Mouse (Mus musculus) heart, adult 9 months (tissue): Measurements from ENCODE around the gene Col5a1.
A peak's percentile ranks its signal among the peaks of the same experiment; 100 is the strongest.

Source experiments
- DNase-seq, 2 experiments: peaks; one replicate each; pipeline ENCODE4 v3.0.0; 2022; ENCODE audit warnings: low spot score in 2 of 2

The Col5a1 gene

DNA sequence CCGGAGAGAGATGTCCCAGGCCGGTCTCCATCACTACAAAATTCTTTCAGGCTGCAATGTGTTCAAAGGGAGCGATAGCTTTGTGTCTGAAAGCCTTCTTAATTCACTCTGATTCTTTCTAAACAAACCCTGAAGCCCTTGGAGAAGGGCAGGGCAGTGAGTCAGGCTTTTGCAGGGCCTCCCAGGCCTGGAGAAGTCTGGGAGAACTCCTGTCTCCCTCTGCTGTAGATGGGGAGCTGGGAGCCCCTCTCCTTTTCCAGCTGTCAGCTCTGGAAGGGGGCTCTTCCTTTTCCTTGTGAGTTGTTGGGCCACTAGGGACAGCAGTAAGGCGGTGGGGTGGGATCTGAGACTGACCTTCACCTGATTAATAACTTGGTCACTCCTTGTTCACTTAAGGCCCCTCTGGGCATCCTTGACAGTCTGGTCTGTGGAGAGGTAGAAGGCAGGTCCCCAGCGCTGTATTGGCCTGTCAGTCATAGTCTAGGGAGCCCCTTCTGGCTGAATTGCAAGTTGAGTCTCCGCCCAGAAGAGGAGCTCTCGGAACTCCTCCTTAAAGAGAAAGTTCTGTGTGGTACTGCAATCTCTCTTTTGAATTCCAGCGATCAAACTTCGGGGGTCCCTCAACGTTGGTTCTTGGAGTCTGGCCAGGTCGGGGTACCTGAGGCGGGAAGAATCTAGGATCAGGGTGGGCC is 623 bp upstream of the Col5a1 start:
- peak in 1 of 2 experiments; percentile 72 for DNase-seq

DNA sequence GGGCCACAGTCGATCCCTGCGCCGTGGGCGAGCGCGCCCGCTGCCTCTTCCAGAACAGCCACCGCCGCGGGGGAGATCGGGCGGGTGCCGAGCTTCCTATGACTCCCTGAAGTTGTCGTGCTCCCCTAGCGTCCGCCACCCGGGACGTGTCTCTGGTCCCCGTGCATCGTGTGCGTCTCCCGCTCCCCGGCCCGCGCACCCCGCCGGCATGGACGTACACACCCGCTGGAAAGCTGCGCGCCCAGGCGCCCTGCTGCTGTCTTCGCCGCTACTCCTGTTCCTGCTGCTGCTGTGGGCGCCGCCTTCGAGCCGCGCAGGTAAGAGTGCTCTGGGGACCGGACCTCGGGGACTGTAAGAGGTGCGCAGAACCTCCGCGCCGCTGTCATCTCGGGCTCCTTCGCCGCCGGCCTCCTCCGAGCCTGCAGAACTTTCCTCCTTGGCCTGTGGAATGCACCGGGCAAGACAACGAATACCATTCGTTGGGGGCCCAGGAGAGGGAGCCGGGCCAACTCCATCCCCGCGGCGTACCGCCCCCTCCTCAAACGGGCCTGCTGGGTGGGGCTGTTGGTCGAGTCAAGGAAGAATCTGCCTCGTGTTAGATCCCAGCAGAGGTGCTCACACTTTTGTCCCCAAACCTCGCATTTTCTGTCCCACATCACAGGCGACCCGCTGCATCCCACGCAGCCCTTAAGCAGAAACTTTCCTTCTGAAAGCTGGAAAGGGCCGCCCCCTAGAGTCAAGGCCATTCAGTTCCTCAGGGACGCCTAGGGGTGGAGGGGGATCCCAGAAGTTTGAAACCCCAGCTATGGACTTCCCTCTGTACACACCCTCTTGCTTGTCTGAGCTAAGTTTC is 609 bp downstream of the Col5a1 start:
- peak; percentile 54 to 59 for DNase-seq

DNA sequence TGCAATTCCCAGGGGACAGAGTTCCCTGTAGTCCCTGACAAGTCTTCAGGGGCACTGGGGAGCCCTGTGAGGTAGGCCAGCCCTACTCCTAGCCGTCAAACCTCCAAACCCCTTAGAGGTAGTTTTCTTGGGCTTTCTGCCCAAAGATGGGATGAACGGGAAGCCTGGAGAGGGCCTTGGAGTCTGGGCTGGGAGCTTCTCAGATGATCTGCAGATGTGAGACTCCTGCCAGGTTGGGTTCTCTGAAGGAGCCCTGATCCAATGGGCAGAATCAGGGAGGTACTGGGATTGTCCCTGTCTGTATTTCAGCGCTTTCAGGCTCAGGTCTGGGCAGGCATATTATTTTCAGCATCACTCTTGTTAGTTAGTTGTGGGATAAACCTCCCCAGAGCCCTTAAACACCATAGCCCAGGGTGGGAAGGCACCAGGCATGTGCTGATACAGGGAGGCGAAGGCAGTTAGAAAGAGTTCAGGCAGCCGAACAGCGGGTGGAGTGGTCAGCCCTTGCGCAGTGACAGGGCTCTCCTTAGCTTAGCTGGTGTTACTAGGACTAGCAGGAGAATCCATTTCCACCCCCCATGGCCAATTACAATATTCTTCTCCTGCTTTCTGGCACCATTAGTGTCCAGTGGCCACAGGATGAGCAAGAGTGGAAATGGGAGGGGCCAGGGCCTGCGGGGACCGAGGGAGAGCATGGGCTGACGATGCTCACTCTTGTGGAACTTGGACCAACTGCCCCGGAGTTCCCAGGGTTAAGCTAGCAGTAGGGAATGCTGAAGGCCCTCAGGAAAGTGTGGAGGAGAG is 1.4 kb downstream of the Col5a1 start:
- peak in 1 of 2 experiments; percentile 51 for DNase-seq

DNA sequence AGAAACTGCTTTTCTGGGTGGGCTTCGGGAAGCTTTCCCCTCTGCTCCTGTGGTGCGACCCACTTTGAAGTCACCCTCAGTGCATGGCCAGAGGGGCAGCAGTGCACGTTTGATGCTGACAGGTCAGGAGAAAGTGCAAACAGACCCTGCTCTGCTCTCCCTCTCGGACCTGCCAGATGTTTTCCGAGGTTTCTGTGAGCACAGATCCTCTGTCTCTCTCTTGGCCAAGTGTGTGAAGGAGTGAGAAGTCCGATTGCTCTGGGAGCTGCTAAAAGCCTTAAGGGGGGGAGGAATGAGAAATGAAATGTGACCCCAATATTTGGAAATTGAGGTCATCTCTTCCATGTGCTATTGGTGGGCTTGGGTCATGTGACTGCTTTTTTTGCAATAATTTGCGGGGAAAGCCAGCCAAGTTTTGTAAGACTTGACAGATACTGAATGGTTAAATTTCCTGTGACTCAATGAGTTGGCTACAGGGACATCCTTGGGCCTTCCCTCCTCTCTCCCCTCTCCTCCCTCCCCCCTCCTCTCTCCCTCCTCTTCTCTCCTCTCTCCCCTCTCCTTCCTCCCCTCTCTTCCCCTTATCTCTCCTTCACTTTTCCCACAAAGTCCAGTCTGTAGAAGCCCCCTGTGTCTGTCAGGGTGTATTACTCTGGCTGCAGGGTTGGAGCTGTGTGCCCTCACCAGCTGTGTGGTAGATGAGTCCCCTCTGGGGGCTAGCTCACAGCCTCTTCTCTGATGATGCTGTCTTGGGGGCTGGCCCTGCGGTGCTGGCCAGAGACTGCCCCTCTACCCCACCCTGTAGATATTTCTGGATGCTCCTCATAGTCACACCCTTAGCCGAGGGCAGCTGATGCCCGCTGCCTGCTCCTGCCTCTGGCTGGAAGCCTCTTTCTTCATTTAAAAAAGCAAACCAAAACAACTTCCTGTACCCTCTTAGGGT is 2.6 kb downstream of the Col5a1 start:
- DNase-seq = peak; percentile 67 to 82

DNA sequence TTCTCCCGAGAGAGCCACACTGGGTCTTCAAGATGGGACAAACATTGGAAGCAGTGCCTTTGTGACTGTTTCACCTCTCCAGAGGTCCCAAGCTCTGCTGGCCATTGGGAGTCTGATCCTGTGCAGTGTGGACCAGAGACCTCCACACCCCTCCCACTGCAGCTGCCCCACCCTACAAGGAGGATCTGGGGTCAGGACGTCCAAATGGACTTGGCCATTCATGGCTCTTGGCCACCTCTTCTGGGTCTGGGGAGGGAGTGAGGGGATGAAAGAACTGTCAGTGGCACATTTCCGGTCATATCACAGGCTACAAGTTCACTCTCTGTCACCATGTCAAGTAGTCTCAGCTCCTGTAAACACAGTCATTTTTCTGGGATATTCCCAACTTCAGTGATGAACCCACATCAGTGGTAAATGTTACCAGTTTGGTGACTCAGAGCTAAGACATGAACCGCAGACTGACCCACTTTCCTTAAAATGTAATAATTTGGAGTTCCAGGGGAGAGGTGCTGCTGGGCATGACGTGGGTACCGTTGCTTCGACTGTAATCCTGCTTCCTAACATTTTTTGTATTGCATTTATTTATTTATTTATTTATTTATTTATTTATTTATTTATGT is 5.8 kb downstream of the Col5a1 start:
- no peak for DNase-seq

DNA sequence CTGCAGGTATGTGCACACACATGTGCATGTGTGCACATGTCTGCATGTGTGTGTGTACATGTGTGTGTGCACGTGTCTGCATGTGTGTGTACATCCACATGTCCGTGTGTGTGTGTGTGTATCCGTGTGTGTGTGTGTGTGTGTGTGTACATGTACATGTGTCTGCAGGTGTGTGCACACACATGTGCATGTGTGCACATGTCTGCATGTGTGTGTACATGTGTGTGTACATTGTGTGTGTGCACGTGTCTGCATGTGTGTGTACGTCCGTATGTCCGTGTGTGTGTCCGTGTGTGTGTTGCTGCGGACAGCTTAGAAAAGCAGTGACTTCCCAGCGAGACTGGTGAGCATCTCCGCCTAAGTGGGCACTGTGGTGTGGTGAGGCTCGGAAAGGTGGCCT is 6.8 kb downstream of the Col5a1 start:
- no peak for DNase-seq

DNA sequence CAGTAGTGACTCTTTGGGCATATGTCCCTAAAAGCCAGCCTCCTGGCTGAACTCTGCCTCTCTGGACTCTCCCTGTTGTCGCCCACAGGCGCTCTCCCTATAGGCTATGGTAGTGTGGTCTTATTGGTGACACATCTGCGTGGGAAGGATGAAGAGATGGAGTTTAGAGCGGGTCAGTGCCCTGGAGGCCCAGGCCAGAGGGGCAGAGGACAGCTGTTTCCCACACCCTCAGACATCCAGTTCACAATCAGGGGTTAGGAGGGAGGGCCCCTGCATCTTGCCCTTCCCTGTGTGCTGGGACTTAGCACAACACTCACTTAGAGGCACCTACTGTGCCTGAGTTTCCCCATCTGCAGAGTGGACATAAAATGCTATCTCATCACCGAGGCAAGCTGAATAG is 8.8 kb downstream of the Col5a1 start:
- DNase-seq = no peak

DNA sequence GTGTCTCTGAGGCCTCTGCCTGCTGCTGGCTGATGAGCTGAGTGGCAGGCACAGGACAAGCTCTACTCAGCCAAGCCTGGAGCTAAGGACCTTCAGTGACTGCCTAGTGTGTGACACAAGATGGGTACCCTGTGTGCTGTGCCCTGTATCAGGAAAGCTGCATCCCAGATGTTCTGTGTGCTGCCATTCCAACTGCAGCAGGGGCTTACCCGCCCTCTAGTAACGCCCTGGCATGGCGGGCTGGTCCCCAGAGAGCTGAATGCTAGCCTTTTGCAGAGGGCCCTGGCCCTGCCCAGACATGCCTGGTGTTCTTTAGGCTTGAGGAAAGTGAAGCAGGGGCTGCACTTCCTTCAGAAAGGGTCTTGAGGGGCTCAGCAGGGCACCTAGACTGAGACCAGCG is 9.4 kb downstream of the Col5a1 start:
- DNase-seq = no peak

DNA sequence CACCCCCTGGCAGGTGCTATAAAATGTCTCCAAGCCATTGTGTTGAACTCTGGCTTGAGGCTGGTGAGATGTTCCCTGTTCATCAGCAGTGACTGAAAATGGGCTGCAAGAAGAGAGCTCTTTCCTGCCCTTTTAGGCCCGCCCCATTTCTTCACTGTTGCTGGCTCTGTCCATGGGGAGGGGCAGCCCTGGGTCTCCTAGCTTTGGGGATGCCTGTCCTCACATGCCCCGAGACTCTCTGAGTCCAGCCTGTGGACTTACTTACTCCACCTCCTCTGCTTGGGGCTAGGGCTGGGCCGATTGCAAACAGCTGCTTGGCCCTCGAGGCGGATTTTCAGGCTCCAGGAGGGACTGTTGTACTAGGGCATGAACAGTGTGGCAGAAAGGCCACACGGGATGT is 10.9 kb downstream of the Col5a1 start:
- peak; percentile 77 to 79 for DNase-seq

DNA sequence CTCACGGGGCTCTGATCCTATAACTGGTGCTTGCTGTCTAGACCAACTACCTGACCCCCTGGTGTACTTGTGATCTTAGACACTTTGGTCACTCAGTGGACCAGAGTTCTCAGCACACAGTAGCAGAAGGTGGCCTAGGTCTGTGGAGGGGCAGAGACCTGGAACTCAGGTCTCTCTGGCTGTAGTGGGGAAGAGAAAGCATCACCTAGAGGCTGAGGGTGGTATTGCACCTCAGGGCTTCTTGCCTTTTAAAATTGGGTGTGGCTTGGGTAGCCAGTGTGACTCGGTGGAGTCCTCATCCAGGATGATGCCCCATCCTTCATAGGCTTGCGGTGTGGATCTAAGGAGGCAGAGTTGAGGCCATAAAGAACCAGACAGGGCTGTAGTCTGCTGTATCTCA is 13.7 kb downstream of the Col5a1 start:
- DNase-seq = peak in 1 of 2 experiments; percentile 45

DNA sequence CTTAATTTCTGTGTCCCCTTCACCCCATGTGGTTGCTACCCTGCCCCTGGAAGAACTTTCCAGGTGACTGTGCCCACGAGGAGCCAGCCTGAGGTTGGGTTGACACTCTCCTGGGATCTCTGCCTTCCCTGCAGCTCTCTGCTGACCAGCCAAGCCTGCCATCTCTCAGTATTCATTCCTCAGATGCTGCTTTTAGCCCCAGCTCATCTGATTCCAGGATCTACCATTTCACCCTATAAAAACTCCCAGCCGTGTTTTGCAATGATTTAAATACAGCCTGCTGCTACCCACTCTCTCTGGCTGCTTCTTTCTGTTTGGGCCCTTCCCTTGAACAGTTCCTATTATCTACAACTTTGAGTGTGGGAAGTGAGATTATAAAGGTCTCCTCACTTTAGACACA is 14.9 kb downstream of the Col5a1 start:
- no peak for DNase-seq

DNA sequence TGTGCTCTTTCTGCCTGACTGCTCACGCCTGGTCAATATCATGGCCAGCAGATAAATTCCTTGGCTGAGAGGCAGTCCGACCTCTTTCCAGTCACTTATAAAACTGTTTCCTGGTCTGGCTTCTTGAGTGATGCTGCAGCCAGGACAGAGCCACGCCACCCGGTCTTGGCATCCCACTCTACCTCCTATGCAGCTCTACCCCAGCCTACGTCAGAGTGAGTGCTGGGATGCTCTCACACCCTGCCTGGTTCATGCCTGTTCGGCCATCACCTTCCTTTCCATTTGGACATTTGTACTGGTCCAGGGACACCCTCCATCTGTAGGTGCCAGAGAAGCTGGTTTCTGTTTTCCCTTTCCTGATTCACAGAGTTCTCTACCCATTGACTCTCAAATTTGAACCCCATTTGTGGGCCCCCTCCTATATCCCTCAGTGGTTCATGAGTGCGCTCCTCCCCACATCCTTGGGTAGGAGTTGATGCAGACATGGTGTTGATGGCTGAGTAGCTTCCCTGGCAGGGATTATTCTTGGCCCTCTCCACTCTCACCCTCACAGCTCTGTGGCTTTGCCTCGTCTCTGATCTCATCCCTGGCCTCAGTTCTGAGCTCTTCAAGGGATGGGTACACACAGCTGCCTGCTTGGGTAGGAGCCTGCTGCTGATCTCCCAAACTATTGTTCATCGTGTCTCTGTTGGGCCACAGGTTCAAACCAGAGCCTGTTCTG is 15.5 kb downstream of the Col5a1 start:
- no peak for DNase-seq

DNA sequence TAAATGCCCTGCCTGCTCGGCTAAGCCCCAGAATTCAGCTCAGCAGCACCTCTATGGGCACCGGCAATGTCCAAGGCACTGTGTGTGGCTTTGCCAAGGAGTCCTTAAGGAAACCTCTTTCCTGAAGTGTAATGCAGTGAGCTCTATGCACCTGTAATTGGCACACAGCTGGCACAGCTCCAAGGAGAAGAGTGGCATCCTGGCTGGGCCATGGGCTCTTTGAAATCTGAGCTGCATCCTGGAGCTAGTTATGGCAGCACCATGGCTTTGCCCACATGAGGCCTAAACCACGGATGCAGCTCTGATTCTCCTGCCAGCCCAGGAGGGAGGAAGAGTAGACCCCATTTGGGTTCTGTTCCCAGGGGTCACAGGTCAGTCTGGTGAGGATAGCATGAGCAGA is 16.1 kb downstream of the Col5a1 start:
- DNase-seq = no peak

DNA sequence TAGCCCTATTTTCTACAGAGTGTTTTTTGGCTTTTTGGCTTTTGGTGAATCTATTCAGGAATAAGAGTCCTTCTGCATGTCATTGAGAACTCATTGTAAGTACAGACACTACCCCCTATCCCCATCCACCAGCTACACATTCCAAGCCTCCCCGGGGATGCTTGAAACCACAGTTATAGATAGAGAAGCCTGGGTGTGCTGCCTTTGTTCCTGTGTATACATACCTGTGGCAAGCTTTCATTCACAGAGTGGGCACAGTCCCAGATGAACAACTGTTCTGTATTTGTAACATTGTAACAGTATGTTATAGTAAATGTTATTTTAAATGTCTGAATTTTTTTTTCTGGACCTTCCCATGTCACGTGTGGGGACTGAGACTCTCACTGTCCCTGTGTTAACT is 19.2 kb downstream of the Col5a1 start:
- DNase-seq = no peak

DNA sequence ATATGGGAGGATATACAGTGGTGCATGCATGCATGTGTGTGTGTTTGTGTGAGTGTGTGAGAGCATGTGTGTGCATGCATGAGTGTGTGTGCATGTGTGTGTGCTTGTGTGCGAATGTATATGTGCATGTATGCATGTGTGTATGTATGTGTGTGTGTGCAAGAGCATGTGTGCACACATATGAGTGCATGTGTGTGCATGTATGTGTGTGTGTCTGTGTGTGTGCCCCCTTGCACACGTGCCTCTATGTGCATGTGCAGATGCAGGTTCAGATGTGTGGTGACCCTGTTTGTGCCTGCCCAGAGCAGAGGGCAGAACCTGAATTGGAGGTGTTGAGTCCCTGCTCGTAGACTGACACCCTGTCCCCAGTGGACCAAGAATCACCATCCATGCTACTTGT is 24.3 kb downstream of the Col5a1 start:
- DNase-seq = no peak

DNA sequence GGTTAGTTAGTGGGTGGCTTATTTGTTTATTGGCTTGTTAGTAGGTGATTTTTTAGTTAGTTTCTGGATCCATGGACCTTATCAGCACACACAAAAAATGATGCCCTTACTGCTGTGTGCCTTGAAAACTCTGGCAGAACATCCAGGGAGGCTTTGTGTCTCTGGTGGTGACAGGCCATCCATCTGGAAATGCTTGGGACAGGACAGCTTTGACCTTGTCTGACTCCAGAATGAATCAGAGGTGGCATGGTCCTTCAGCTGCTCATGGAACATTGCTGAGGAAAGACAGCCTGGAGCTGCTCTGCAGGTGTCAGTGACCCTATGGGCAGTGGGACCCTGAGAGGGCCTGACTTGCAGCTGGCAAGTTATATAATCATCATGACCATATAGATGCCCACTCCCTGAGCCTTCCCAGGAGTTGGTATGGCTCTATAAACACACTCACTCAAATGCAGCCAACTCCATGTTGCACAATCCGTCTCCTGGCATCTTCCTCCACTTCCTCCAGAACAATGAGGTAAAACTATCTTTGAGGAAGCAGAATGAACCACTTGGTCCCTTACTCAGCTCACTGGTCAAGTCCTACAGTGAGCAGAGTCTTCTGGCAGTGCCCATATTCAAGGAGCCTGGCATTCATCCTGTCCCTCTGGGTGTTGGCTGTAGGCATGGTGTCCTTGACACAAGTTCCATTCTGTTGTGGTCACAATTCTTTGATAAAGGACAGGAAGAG is 26.5 kb downstream of the Col5a1 start:
- no peak for DNase-seq

DNA sequence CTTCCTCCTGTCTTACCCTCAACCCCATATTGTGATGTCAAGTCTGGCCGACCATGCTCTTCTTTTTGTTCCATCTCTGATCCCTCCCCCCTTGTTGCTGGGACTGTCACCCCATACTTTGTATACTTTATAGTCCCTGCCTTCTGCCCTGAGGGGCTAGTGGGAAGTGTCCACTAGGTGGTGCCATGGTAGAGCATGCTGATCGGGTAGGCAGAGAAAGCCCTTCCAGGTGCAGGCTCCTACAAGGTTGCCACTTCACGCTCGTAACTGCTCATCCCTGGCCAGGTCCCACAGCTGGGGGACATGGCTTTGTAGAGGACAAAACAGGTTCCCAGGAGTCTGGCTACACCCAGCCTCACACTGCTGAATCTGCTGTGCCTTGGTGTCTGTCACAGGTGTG is 29.5 kb downstream of the Col5a1 start:
- no peak for DNase-seq

DNA sequence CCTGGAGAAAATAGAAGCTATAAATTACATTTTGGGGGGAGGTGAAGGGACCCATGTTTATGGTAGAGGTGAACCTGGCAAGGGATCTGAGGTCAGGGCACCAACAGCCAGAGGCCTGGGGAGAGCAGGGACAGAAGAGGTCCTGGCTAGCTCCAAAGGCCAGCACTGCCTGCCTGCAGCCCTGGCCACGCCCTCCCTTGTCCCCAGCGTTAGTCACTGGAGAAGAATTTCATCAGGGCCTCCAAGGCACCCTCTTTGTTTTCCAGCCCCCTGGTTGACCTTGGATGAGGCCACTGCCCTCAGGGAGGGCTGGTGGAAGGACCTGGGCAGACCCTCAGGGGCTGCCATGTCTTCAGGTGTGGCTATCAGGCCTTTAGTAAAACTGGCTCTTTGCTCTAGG is 30.1 kb downstream of the Col5a1 start:
- DNase-seq = peak in 1 of 2 experiments; percentile 37

DNA sequence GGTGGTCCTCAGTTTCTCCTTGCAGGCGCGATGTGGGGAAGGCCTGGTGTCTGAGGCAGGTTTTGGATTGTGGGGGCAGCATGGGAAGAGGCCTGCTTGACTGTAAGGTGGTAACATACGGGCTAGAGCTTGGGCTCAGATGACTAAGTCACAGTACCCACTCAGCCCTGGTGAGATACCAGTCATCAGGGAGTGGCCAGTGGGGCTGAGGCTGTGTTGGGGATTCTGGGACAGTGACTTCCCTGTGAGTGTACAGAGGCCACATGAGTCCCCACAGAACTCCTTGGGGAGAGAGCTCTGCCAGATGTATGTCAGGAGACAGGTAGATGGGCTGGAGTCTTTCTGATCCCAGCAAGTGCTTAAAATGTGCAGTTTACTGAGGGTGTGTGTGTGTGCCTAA is 31.0 kb downstream of the Col5a1 start:
- DNase-seq = no peak
